Mouse (Mus musculus): Measurements from ENCODE around the gene Scn8a.

- TF ChIP-seq CTCF (IDR thresholded peaks at IDR 0.05; ENCODE audit: control insufficient read depth, insufficient read depth, insufficient read length) (no peak), USF1 (IDR thresholded peaks at IDR 0.05; ENCODE audit: low read depth) (no peak)
Observed at GRCm38 (mm10) chr15:100879073-100879472, 9.4 kb downstream of the Scn8a start.
